Mouse (Mus musculus) c-Kit-negative CD71-positive TER-119-positive erythroid progenitor cells, embryonic 14.5 days (primary cell): ENCODE measurements around the gene Tspan3.
A peak's percentile ranks its signal among the peaks of the same experiment; 100 is the strongest.

ENCODE experiments used
- DNase-seq: peaks from one replicate; pipeline ENCODE4 v3.0.0-alpha.2; 2013; ENCODE audit warnings: low read depth, low spot score

Tspan3 gene

GRCm38 (mm10) chr9:56158077-56158476 is 7.2 kb downstream of the Tspan3 start:
- DNase-seq, result no peak

- no peak for DNase-seq
Observed at GRCm38 (mm10) chr9:56154572-56154971, 10.7 kb downstream of the Tspan3 start.

GRCm38 (mm10) chr9:56152482-56153007 is 12.7 kb downstream of the Tspan3 start:
- no peak for DNase-seq

- no peak for DNase-seq
Observed at GRCm38 (mm10) chr9:56151745-56152481, 13.4 kb downstream of the Tspan3 start.

GRCm38 (mm10) chr9:56146326-56146923 is 18.9 kb downstream of the Tspan3 start:
- DNase-seq, result no peak

GRCm38 (mm10) chr9:56144366-56145003 is 20.8 kb downstream of the Tspan3 start:
- no peak for DNase-seq

- DNase-seq, result no peak
Observed at GRCm38 (mm10) chr9:56141776-56142175, 23.5 kb downstream of the Tspan3 start.

- DNase-seq, result no peak
Observed at GRCm38 (mm10) chr9:56135590-56136197, 29.6 kb downstream of the Tspan3 start.

GRCm38 (mm10) chr9:56134614-56135013 is 30.7 kb downstream of the Tspan3 start:
- DNase-seq, result no peak

GRCm38 (mm10) chr9:56133970-56134369 is 31.3 kb downstream of the Tspan3 start:
- no peak for DNase-seq

GRCm38 (mm10) chr9:56131813-56132525 is 33.3 kb downstream of the Tspan3 start:
- DNase-seq, result no peak

GRCm38 (mm10) chr9:56130536-56130935 is 34.7 kb downstream of the Tspan3 start:
- DNase-seq, result no peak

GRCm38 (mm10) chr9:56129951-56130350 is 35.3 kb downstream of the Tspan3 start:
- DNase-seq, result no peak

GRCm38 (mm10) chr9:56128331-56128730 is 36.9 kb downstream of the Tspan3 start:
- DNase-seq, result no peak

GRCm38 (mm10) chr9:56126453-56127173 is 38.7 kb downstream of the Tspan3 start:
- no peak for DNase-seq

- no peak for DNase-seq
Observed at GRCm38 (mm10) chr9:56124561-56124960, 40.7 kb downstream of the Tspan3 start.

GRCm38 (mm10) chr9:56123613-56124012 is 41.7 kb downstream of the Tspan3 start:
- no peak for DNase-seq

GRCm38 (mm10) chr9:56122973-56123372 is 42.3 kb downstream of the Tspan3 start:
- DNase-seq, result no peak

- DNase-seq, result no peak
Observed at GRCm38 (mm10) chr9:56121097-56121496, 44.2 kb downstream of the Tspan3 start.

GRCm38 (mm10) chr9:56119651-56120050 is 45.6 kb downstream of the Tspan3 start:
- DNase-seq, result no peak

- DNase-seq, result peak; percentile 37
Observed at GRCm38 (mm10) chr9:56118582-56118981, 46.7 kb downstream of the Tspan3 start.
